Mouse (Mus musculus): ENCODE data around the gene Ddi2. TPM values are rescaled to one million over a fixed set of nuclear protein-coding genes. Genes with fewer than 3 reads are reported as not detected.
A peak's percentile ranks its signal among the peaks of the same experiment; 100 is the strongest.
"Not testable (repeated sequence)": the region's sequence is repeated elsewhere in the genome, so short reads cannot be mapped to it uniquely, and the experiment has no call there.

Ddi2 gene
- 18.8 and 19.7 TPM in 2 replicates for polyA plus RNA-seq (2015; fragmentation: Nextera tagmentation; extraction: Ambion mirVana)

GRCm38 (mm10) chr4:141722731-141723672 is at the start of gene Ddi2:
Ddi2 (minus strand) TSS chr4:141723419.
- ATAC-seq (ENCODE audit: insufficient read depth, low FRiP score) = peak; percentile 91
- peaks cover 32% of the 10 kb centered on the region for H3K4me1 ChIP-seq (ENCODE audit: control insufficient read depth, insufficient read depth, low read length)

GRCm38 (mm10) chr4:141773019-141773418 is 49.8 kb upstream of the Ddi2 start:
- H3K4me1 ChIP-seq (ENCODE audit: control insufficient read depth, insufficient read depth, low read length); H3K27ac ChIP-seq (ENCODE audit: low read length); H3K27me3 ChIP-seq (ENCODE audit: control insufficient read depth, insufficient read depth, low read length); H3K4me3 ChIP-seq (replicated peaks; ENCODE audit: low read length); H3K9me3 ChIP-seq (replicated peaks; ENCODE audit: control insufficient read depth, low read length); H3K9ac ChIP-seq (ENCODE audit: low read length); H3K4me2 ChIP-seq (ENCODE audit: low read depth, low read length); ATAC-seq (ENCODE audit: insufficient read depth, low FRiP score): not testable (repeated sequence)
- peaks cover 31% of the 10 kb centered on the region for H3K36me3 ChIP-seq (ENCODE audit: control insufficient read depth, insufficient read depth, low read length)
- 85% methylated on average over 4 of the region's 4 CpGs for WGBS

More at GRCm38 (mm10) chr4:141722731-141723672, at the start of gene Ddi2:
- Histone ChIP-seq H3K4me2 (ENCODE audit: low read depth, low read length) (peak within 1 kb of the TSS; percentile 67), H3K9me3 (replicated peaks; ENCODE audit: control insufficient read depth, low read length) (no peaks in the 10 kb centered on the region), H3K4me3 (replicated peaks; ENCODE audit: low read length) (peak within 1 kb of the TSS; percentile 90), H3K9ac (ENCODE audit: low read length) (peak within 1 kb of the TSS; percentile 98), H3K36me3 (ENCODE audit: control insufficient read depth, insufficient read depth, low read length) (peaks cover 8% of the 10 kb centered on the region; the same call in 1 of the 2 replicates), H3K27me3 (ENCODE audit: control insufficient read depth, insufficient read depth, low read length) (no peaks in the 10 kb centered on the region), H3K27ac (ENCODE audit: low read length) (peak within 1 kb of the TSS; percentile 98)
- under 1% methylated on average over 104 of the region's 105 CpGs for WGBS

- Histone ChIP-seq H3K4me2 (ENCODE audit: low read depth, low read length) (no peak overlapping the region), H3K9ac (ENCODE audit: low read length) (no peak overlapping the region), H3K27me3 (ENCODE audit: control insufficient read depth, insufficient read depth, low read length) (no peaks in the 10 kb centered on the region), H3K9me3 (replicated peaks; ENCODE audit: control insufficient read depth, low read length) (no peaks in the 10 kb centered on the region), H3K4me1 (ENCODE audit: control insufficient read depth, insufficient read depth, low read length) (peaks cover 13% of the 10 kb centered on the region), H3K4me3 (replicated peaks; ENCODE audit: low read length) (no peak overlapping the region), H3K36me3 (ENCODE audit: control insufficient read depth, insufficient read depth, low read length) (peaks cover 30% of the 10 kb centered on the region), H3K27ac (ENCODE audit: low read length) (no peak overlapping the region)
- ATAC-seq (ENCODE audit: insufficient read depth, low FRiP score) = no peak
- 84% methylated on average over 8 of the region's 8 CpGs for WGBS
These were observed 48.6 kb upstream of the Ddi2 start for GRCm38 (mm10) chr4:141771823-141772222.

GRCm38 (mm10) chr4:141769501-141770160 is 46.4 kb upstream of the Ddi2 start:
- Histone ChIP-seq H3K27ac (ENCODE audit: low read length) (no peak overlapping the region), H3K36me3 (ENCODE audit: control insufficient read depth, insufficient read depth, low read length) (peaks cover 21% of the 10 kb centered on the region), H3K9ac (ENCODE audit: low read length) (no peak overlapping the region), H3K4me3 (replicated peaks; ENCODE audit: low read length) (no peak overlapping the region), H3K4me1 (ENCODE audit: control insufficient read depth, insufficient read depth, low read length) (peaks cover 20% of the 10 kb centered on the region), H3K27me3 (ENCODE audit: control insufficient read depth, insufficient read depth, low read length) (no peaks in the 10 kb centered on the region), H3K4me2 (ENCODE audit: low read depth, low read length) (no peak overlapping the region), H3K9me3 (replicated peaks; ENCODE audit: control insufficient read depth, low read length) (no peaks in the 10 kb centered on the region)
- ATAC-seq (ENCODE audit: insufficient read depth, low FRiP score) = no peak
- 77% methylated on average over 8 of the region's 8 CpGs for WGBS

- peaks cover 20% of the 10 kb centered on the region for H3K4me1 ChIP-seq (ENCODE audit: control insufficient read depth, insufficient read depth, low read length)
- H3K27me3 ChIP-seq (ENCODE audit: control insufficient read depth, insufficient read depth, low read length) = no peaks in the 10 kb centered on the region
- H3K27ac ChIP-seq (ENCODE audit: low read length) = peak overlapping the region; percentile 89
- peak overlapping the region; percentile 12; the same call in 1 of the 2 replicates for H3K9ac ChIP-seq (ENCODE audit: low read length)
- H3K4me3 ChIP-seq (replicated peaks; ENCODE audit: low read length) = no peak overlapping the region
- H3K9me3 ChIP-seq (replicated peaks; ENCODE audit: control insufficient read depth, low read length) = no peaks in the 10 kb centered on the region
- H3K36me3 ChIP-seq (ENCODE audit: control insufficient read depth, insufficient read depth, low read length) = 0 out of 2 replicates have a peak, but pooled peaks cover 13% of the 10 kb centered on the region
- ATAC-seq (ENCODE audit: insufficient read depth, low FRiP score) = peak; percentile 73
- peak overlapping the region; percentile 20 for H3K4me2 ChIP-seq (ENCODE audit: low read depth, low read length)
- 59% methylated on average over 19 of the region's 19 CpGs for WGBS
These were observed 44.3 kb upstream of the Ddi2 start for GRCm38 (mm10) chr4:141767353-141768036.

- H3K27ac ChIP-seq (ENCODE audit: low read length) = peak overlapping the region; percentile 89
These were observed 43.6 kb upstream of the Ddi2 start for GRCm38 (mm10) chr4:141766668-141767352.

GRCm38 (mm10) chr4:141766316-141766667 is 43.1 kb upstream of the Ddi2 start:
- H3K27me3 ChIP-seq (ENCODE audit: control insufficient read depth, insufficient read depth, low read length) = no peaks in the 10 kb centered on the region
- peaks cover 21% of the 10 kb centered on the region; the same call in 1 of the 2 replicates for H3K36me3 ChIP-seq (ENCODE audit: control insufficient read depth, insufficient read depth, low read length)
- 64% methylated on average over 8 of the region's 8 CpGs for WGBS
- no peak overlapping the region for H3K4me3 ChIP-seq (replicated peaks; ENCODE audit: low read length)
- no peaks in the 10 kb centered on the region for H3K9me3 ChIP-seq (replicated peaks; ENCODE audit: control insufficient read depth, low read length)
- peaks cover 20% of the 10 kb centered on the region for H3K4me1 ChIP-seq (ENCODE audit: control insufficient read depth, insufficient read depth, low read length)
- 0 out of 2 replicates have a peak overlapping the region, but pooled peaks have one; percentile 20 for H3K4me2 ChIP-seq (ENCODE audit: low read depth, low read length)
- no peak for ATAC-seq (ENCODE audit: insufficient read depth, low FRiP score)
- H3K27ac ChIP-seq (ENCODE audit: low read length) = peak overlapping the region; percentile 89
- peak overlapping the region; percentile 13; the same call in 1 of the 2 replicates for H3K9ac ChIP-seq (ENCODE audit: low read length)

More at GRCm38 (mm10) chr4:141766668-141767352, 43.6 kb upstream of the Ddi2 start:
- Histone ChIP-seq H3K4me1 (ENCODE audit: control insufficient read depth, insufficient read depth, low read length) (peaks cover 20% of the 10 kb centered on the region), H3K4me3 (replicated peaks; ENCODE audit: low read length) (no peak overlapping the region), H3K9me3 (replicated peaks; ENCODE audit: control insufficient read depth, low read length) (no peaks in the 10 kb centered on the region), H3K36me3 (ENCODE audit: control insufficient read depth, insufficient read depth, low read length) (peaks cover 20% of the 10 kb centered on the region; the same call in 1 of the 2 replicates), H3K9ac (ENCODE audit: low read length) (peak overlapping the region; percentile 13; the same call in 1 of the 2 replicates), H3K27me3 (ENCODE audit: control insufficient read depth, insufficient read depth, low read length) (no peaks in the 10 kb centered on the region), H3K4me2 (ENCODE audit: low read depth, low read length) (peak overlapping the region; percentile 20; the same call in 1 of the 2 replicates)
- 42% methylated on average over 19 of the region's 19 CpGs for WGBS
- peak; percentile 76; the same call in 1 of the 2 replicates for ATAC-seq (ENCODE audit: insufficient read depth, low FRiP score)

GRCm38 (mm10) chr4:141765008-141765407 is 41.8 kb upstream of the Ddi2 start:
- 90% methylated on average over 3 of the region's 3 CpGs for WGBS
- H3K36me3 ChIP-seq (ENCODE audit: control insufficient read depth, insufficient read depth, low read length) = peaks cover 21% of the 10 kb centered on the region; the same call in 1 of the 2 replicates

More at GRCm38 (mm10) chr4:141765008-141765407, 41.8 kb upstream of the Ddi2 start:
- H3K9me3 ChIP-seq (replicated peaks; ENCODE audit: control insufficient read depth, low read length) = no peaks in the 10 kb centered on the region
- no peak overlapping the region for H3K9ac ChIP-seq (ENCODE audit: low read length)
- no peak overlapping the region for H3K4me2 ChIP-seq (ENCODE audit: low read depth, low read length)
- H3K4me3 ChIP-seq (replicated peaks; ENCODE audit: low read length) = no peak overlapping the region
- H3K27ac ChIP-seq (ENCODE audit: low read length) = no peak overlapping the region
- no peaks in the 10 kb centered on the region for H3K27me3 ChIP-seq (ENCODE audit: control insufficient read depth, insufficient read depth, low read length)
- no peak for ATAC-seq (ENCODE audit: insufficient read depth, low FRiP score)
- peaks cover 20% of the 10 kb centered on the region for H3K4me1 ChIP-seq (ENCODE audit: control insufficient read depth, insufficient read depth, low read length)

All from stomach, embryonic 16.5 days (tissue).